Mouse (Mus musculus) lung, adult 2 months (tissue): ENCODE measurements at regions not wholly inside any gene's neighbourhood (a gene's known extent, or its start where the extent isn't known, plus 50 kb on each side); places are given as distances from the start of the nearest gene placed in this dataset.

ENCODE experiments used
- CTCF ChIP-seq: fragments of 200-500 bp; IDR thresholded peaks from 2 replicates; pipeline ENCODE4 v1.5.1; 2011; ENCODE audit warnings: mild to moderate bottlenecking, low read length, control low read depth; ENCODE audit not compliant: insufficient read depth
- POLR2A ChIP-seq: fragments of 200-500 bp; IDR thresholded peaks from 2 replicates; pipeline ENCODE4 v1.6.1; 2011; ENCODE audit warnings: low read depth, mild to moderate bottlenecking, control low read depth, low read length, borderline replicate concordance; ENCODE audit errors: extremely low read depth

DNA sequence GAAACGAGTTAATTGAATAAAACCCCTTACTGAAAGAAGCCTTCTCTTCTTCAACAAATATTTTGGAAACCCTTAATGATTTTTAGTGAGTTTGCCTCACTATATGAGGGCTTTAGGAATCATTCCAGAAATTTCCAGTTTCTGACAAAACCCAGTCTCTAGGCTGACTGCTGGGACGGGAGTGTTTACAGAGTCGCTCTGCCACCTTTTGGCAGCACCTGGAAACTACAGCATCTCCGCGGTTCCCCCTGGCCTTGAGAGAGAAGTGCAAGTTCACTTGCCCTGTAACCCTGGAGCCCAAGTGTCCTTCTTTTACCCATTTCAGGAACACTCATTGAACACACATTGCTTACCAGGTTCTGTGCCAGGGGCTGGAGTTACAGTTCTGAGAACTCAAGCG is 171.4 kb upstream of the Gpr101 start:
- TF ChIP-seq POLR2A, result no peak
- TF ChIP-seq CTCF, result peak; percentile 49; the same call in 1 of the 2 replicates
